Mouse (Mus musculus) heart, embryonic 12.5 days (tissue): ENCODE data around the gene Chil1. TPM values are rescaled to one million over a fixed set of nuclear protein-coding genes. Genes with fewer than 3 reads are reported as not detected.

Experiments
- ATAC-seq: fragments of 200-750 bp; cut with Nextera tagmentation; 2 replicates; pipeline ENCODE4 v1.8.0; 2017; ENCODE audit warnings: moderate TSS enrichment, moderate library complexity; ENCODE audit not compliant: insufficient number of reproducible peaks, low FRiP score
- H3K27ac ChIP-seq: fragments of 300-500 bp; sonication (generic); 2 replicates; pipeline ENCODE4 v1.5.1; 2016; ENCODE audit warnings: mild to moderate bottlenecking, moderate library complexity; ENCODE audit not compliant: poor library complexity, severe bottlenecking
- H3K27me3 ChIP-seq: fragments of 300-500 bp; sonication (generic); replicated peaks from 2 replicates; pipeline ENCODE4 v1.6.1; 2016; ENCODE audit warnings: mild to moderate bottlenecking, moderate library complexity
- H3K36me3 ChIP-seq: fragments of 300-500 bp; sonication (generic); 2 replicates; pipeline ENCODE4 v1.6.1; 2016; ENCODE audit warnings: mild to moderate bottlenecking, moderate library complexity
- H3K4me1 ChIP-seq: fragments of 300-500 bp; sonication (generic); replicated peaks from 2 replicates; pipeline ENCODE4 v1.6.1; 2016; ENCODE audit warnings: mild to moderate bottlenecking
- H3K4me2 ChIP-seq: fragments of 300-500 bp; sonication (generic); 2 replicates; pipeline ENCODE4 v1.6.1; 2016; ENCODE audit warnings: mild to moderate bottlenecking, moderate library complexity
- H3K4me3 ChIP-seq: fragments of 300-500 bp; sonication (generic); 2 replicates; pipeline ENCODE4 v1.5.1; 2016; ENCODE audit warnings: mild to moderate bottlenecking
- H3K9ac ChIP-seq: fragments of 300-500 bp; sonication (generic); 2 replicates; pipeline ENCODE4 v1.6.1; 2016; ENCODE audit warnings: mild to moderate bottlenecking, moderate library complexity
- H3K9me3 ChIP-seq: fragments of 300-500 bp; sonication (generic); replicated peaks from 2 replicates; pipeline ENCODE4 v1.6.1; 2016; ENCODE audit warnings: mild to moderate bottlenecking, moderate library complexity
- WGBS: fragments of 180-500 bp; shearing (Covaris S2); methylation state at CpG from one replicate; pipeline ENCODE4 v1.1.7; 2016; 5-methylcytosine and 5-hydroxymethylcytosine counted together
- polyA plus RNA-seq: library from polyadenylated mRNA; unstranded; fragments of >200 nt; fragmentation: Nextera tagmentation; extraction: Ambion mirVana; gene quantifications from 2 replicates; pipeline ENCODE4 v1.2.1, GENCODE M21; 2016

Gene Chil1
- polyA plus RNA-seq, 1 experiment from 2014 or later, result 1.3 TPM

DNA sequence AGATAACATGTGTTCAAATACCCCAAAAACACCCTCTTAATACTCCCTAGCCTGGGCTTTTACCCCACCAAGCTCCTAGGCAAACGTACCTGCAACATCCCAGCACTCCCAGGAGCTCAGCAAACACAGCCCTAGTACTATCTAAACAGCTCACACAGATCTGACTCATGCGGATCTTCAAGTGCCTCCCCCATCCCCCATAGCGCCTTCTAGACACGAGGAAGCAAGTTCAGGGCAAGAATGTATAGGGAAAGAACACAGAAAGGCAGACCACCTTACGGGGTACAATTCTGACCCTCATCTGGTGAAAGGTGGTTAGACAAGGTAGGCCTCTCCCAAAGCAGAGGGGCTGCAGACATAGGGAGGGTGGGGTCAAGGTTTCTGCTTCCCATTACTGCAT, 24.1 kb downstream of the Chil1 start:
- H3K4me3 ChIP-seq, result no peak overlapping the region
- H3K9me3 ChIP-seq, result peaks cover 7% of the 10 kb centered on the region; the same call in 1 of the 2 replicates
- ATAC-seq, result peak; percentile 54
- H3K27me3 ChIP-seq, result peaks cover 5% of the 10 kb centered on the region; the same call in 1 of the 2 replicates
- H3K27ac ChIP-seq, result peak overlapping the region; percentile 8; the same call in 1 of the 2 replicates
- H3K36me3 ChIP-seq, result no peaks in the 10 kb centered on the region
- H3K4me2 ChIP-seq, result no peak overlapping the region
- 22% methylated on average over 5 of the region's 5 CpGs for WGBS
- no peak overlapping the region for H3K9ac ChIP-seq
- peaks cover 29% of the 10 kb centered on the region for H3K4me1 ChIP-seq

DNA sequence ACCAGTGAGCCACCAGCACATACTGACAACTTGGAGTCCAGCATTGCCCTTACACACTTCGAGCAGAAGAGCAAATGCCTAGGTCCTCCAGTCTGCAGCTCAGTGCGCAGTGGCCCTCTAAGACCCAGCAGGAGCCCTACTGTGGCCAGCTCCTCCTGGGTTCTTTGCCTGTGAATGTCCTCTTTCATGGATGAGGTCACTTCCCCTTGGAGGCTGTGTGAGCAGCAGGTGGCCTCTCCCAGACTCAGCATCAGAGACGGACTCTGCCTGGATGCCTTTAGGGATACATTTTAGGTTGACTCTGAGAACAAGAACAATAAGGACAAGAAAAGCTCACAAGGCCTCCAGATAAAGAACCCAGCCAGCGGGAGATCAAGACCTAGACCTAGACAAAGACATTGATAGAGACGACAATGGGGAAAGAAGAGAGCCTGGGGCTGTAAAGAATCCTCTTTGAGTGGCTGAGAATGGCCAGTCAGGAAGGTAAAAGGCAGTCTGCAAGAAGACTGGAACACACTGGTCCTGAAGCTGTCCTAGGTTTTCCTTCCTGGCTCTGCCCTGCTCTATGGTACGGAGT, 28.3 kb downstream of the Chil1 start:
- Histone ChIP-seq H3K9me3 (peaks cover 7% of the 10 kb centered on the region; the same call in 1 of the 2 replicates), H3K9ac (no peak overlapping the region), H3K4me2 (no peak overlapping the region), H3K27me3 (peaks cover 13% of the 10 kb centered on the region; the same call in 1 of the 2 replicates), H3K27ac (no peak overlapping the region), H3K36me3 (no peaks in the 10 kb centered on the region), H3K4me3 (no peak overlapping the region), H3K4me1 (peaks cover 54% of the 10 kb centered on the region)
- WGBS, result 63% methylated on average over 6 of the region's 6 CpGs
- no peak for ATAC-seq

DNA sequence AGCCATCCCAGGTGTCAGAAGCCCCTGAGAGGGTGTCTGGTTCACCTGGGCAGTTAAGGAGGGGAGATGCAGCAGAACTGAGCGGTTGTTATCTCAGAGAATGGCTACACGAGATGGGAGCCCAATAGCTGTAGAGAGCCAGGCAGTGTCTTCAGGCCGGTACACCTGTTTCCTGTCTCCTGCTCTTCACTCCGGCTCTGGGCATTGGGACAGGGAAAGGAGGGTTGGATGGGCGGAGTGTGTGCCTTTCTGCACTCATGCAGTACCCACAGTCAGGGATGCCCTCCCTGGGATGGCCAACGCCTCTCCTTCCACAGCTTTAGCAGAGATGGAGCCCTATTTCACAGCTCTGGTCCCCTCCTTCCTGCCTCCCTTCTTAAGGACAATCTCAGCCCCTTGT, 29.1 kb downstream of the Chil1 start:
- H3K9ac ChIP-seq, result no peak overlapping the region
- H3K4me3 ChIP-seq, result no peak overlapping the region
- peaks cover 53% of the 10 kb centered on the region for H3K4me1 ChIP-seq
- H3K27ac ChIP-seq, result no peak overlapping the region
- ATAC-seq, result no peak
- no peaks in the 10 kb centered on the region for H3K36me3 ChIP-seq
- H3K4me2 ChIP-seq, result no peak overlapping the region
- 49% methylated on average over 6 of the region's 6 CpGs for WGBS
- peaks cover 13% of the 10 kb centered on the region; the same call in 1 of the 2 replicates for H3K27me3 ChIP-seq
- peaks cover 7% of the 10 kb centered on the region; the same call in 1 of the 2 replicates for H3K9me3 ChIP-seq

DNA sequence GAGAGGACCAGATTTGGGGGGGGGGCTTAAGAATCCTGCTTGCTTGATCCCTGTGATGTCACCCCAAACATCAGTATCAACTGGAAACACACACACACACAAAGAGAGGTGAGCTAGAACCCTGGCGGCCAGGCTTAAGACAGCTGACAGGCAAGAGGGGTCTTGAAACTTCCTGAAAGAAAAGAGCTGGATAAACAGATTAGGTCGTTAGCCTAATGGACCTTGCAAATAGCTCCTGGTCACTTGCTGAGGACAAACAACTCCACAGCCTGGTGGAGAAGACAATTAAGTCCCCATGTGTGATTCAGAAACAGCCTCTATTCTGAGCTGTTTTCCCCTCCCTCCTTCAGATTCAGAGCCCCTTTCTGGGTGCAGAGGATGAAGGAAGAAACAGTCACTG, 29.7 kb downstream of the Chil1 start:
- WGBS, result 32% methylated on average over 2 of the region's 2 CpGs
- Histone ChIP-seq H3K36me3 (no peaks in the 10 kb centered on the region), H3K9ac (no peak overlapping the region), H3K4me3 (no peak overlapping the region), H3K9me3 (peaks cover 7% of the 10 kb centered on the region; the same call in 1 of the 2 replicates), H3K27ac (no peak overlapping the region), H3K4me2 (no peak overlapping the region), H3K4me1 (peaks cover 54% of the 10 kb centered on the region), H3K27me3 (peaks cover 13% of the 10 kb centered on the region; the same call in 1 of the 2 replicates)
- ATAC-seq, result no peak

- H3K27ac ChIP-seq, result no peak overlapping the region
Measured at GRCm38 (mm10) chr1:134212351-134212750, 30.4 kb downstream of the Chil1 start.

DNA sequence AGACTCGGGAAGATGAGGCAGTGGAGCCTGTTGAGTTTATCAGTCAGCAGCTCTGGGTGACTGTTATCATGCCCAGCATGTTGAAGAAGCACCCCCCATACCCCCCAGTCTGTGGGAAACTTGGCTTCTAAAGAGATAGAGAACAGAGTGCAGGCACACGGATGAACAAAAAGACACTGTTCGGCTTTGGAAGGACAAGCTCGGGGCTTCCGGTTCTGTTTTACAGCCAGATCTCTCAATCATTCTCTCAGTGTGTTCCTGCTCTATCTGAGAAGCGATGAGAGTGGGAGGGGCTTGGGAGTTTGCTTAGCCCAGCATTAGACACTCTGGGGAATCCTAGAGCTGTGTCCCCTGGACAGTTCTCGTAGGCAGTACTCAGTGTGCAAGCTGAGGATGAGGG, 31.4 kb downstream of the Chil1 start:
- 26% methylated on average over 7 of the region's 7 CpGs for WGBS
- Histone ChIP-seq H3K27me3 (peaks cover 13% of the 10 kb centered on the region; the same call in 1 of the 2 replicates), H3K4me1 (peaks cover 70% of the 10 kb centered on the region), H3K27ac (no peak overlapping the region), H3K36me3 (no peaks in the 10 kb centered on the region), H3K9me3 (no peaks in the 10 kb centered on the region), H3K9ac (no peak overlapping the region), H3K4me3 (no peak overlapping the region), H3K4me2 (no peak overlapping the region; the same call in 1 of the 2 replicates)
- no peak for ATAC-seq

More at GRCm38 (mm10) chr1:134212351-134212750, 30.4 kb downstream of the Chil1 start:
- WGBS, result 72% methylated on average over 6 of the region's 6 CpGs
- no peak overlapping the region for H3K9ac ChIP-seq
- peaks cover 61% of the 10 kb centered on the region for H3K4me1 ChIP-seq
- no peaks in the 10 kb centered on the region for H3K36me3 ChIP-seq
- peaks cover 13% of the 10 kb centered on the region; the same call in 1 of the 2 replicates for H3K27me3 ChIP-seq
- ATAC-seq, result no peak
- no peak overlapping the region for H3K4me2 ChIP-seq
- H3K4me3 ChIP-seq, result no peak overlapping the region
- peaks cover 7% of the 10 kb centered on the region; the same call in 1 of the 2 replicates for H3K9me3 ChIP-seq

DNA sequence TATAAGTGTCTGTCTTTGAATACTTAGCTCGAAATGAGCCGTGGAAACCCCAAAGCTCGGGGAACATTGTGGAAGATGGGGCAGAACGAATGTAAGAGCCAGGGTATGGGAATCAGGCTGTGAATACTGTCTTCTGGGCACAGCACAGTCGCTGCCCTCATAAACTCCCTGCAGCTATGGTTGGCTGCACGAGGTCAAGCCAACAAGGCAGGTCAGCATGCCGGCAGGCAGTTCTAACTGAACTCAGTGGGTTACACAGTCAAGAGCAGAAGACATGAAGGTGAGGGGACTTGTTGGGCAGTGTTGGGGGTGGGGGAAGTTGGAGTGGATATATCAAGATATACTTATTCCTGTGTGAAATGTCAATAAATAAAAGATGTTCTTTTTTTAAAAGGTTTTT, 33.1 kb downstream of the Chil1 start:
- H3K36me3 ChIP-seq, result no peaks in the 10 kb centered on the region
- H3K27ac ChIP-seq, result no peak overlapping the region
- H3K27me3 ChIP-seq, result peaks cover 16% of the 10 kb centered on the region; the same call in 1 of the 2 replicates
- 72% methylated on average over 7 of the region's 7 CpGs for WGBS
- no peak overlapping the region for H3K4me2 ChIP-seq
- H3K9ac ChIP-seq, result no peak overlapping the region
- no peaks in the 10 kb centered on the region for H3K9me3 ChIP-seq
- ATAC-seq, result no peak
- H3K4me1 ChIP-seq, result peaks cover 63% of the 10 kb centered on the region
- no peak overlapping the region for H3K4me3 ChIP-seq

DNA sequence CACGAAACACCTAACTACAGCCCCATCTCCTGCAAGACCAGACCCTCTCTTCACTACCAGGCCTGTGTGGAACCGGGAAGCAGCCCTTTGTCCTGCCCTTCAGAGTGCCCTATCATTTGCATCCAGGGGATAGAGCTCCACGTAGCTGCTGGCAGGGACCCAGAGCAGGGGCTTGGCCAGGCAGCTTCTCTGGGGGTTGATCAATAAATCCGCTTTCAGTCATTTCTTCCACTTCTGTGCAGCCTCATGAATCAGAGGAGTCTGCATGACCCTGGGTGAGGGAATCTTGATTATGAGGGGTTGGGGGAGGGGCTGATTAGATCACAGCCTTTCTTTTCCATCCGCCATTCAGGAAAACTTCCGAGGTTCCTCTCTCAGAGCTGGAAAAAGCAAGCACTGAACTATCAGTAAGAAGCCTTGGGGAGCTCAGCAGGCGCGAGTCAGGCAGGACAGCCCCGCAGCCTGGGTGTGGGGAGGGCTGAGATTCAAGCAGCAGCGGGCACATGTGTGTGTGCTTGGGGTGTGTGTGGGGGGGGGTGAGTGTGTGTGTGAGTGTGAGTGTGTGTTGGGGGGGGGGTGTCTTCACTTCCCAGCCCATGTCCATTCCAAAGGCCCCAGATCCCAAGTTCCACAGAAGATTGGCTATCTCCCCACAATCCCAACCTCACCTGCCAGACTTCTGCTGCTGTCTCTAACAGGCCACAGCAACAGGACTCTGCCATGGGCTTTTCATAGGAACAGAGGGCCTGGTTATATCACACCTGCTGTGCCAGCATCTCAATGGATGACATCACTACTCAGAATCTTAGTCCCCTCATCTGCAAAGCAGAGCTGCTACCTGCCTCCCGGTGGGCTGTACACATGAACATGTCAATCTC, 34.0 kb downstream of the Chil1 start:
- H3K9me3 ChIP-seq, result no peaks in the 10 kb centered on the region
- H3K27ac ChIP-seq, result peak overlapping the region; percentile 6; the same call in 1 of the 2 replicates
- peaks cover 60% of the 10 kb centered on the region for H3K4me1 ChIP-seq
- no peaks in the 10 kb centered on the region for H3K36me3 ChIP-seq
- peaks cover 12% of the 10 kb centered on the region; the same call in 1 of the 2 replicates for H3K27me3 ChIP-seq
- ATAC-seq, result no peak
- H3K9ac ChIP-seq, result peak overlapping the region; percentile 39; the same call in 1 of the 2 replicates
- H3K4me2 ChIP-seq, result no peak overlapping the region
- WGBS, result 28% methylated on average over 11 of the region's 11 CpGs
- no peak overlapping the region for H3K4me3 ChIP-seq

DNA sequence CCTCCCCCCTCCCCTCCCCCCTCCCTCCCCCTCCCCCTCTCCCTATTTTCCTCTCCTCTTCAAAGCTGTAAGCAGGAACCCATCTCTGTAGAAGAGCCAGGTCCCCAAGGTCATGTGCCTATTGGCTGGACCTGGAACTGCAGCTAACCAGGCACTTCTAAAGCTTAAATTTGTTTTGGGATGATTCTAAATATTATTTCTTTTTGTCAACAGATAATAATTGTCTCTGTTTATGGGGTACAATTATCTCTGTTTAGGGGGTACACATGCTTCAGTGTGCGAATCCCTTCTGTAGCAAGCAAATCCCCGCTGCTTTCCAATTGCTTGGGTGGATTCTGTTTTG, 34.6 kb downstream of the Chil1 start:
- 0 out of 2 replicates have a peak, but pooled peaks cover 10% of the 10 kb centered on the region for H3K27me3 ChIP-seq
- no peak overlapping the region for H3K9ac ChIP-seq
- peaks cover 60% of the 10 kb centered on the region for H3K4me1 ChIP-seq
- ATAC-seq, result no peak
- no peak overlapping the region for H3K4me2 ChIP-seq
- no peaks in the 10 kb centered on the region for H3K9me3 ChIP-seq
- no peak overlapping the region for H3K4me3 ChIP-seq
- 84% methylated on average over 2 of the region's 2 CpGs for WGBS
- no peaks in the 10 kb centered on the region for H3K36me3 ChIP-seq
- no peak overlapping the region for H3K27ac ChIP-seq

DNA sequence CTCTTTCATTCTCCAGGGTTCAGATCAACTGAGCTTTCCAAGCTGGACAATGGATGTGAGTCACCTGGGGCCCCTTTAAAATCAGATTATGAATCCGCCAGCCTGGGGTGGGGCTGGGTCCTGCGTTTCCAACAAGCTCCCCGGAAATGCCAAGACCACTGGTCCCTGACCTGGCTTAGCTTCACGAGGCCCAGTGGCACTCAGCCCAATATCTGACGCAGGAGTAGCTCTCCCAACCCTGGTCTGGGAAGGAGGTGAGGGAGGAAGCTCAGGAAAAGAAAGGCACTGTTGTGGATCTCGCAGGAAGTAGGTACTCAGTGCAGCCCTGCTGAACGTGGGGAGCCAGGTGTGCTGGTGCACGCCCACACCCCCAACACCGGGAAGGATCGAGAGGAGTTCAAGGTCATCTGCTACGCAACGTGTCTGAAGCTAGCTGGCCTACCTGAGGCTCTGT, 35.1 kb downstream of the Chil1 start:
- no peak overlapping the region for H3K4me3 ChIP-seq
- no peak overlapping the region for H3K27ac ChIP-seq
- no peaks in the 10 kb centered on the region for H3K36me3 ChIP-seq
- H3K9me3 ChIP-seq, result no peaks in the 10 kb centered on the region
- H3K4me2 ChIP-seq, result no peak overlapping the region
- H3K4me1 ChIP-seq, result peaks cover 60% of the 10 kb centered on the region
- 0 out of 2 replicates have a peak, but pooled peaks cover 10% of the 10 kb centered on the region for H3K27me3 ChIP-seq
- WGBS, result 56% methylated on average over 12 of the region's 12 CpGs
- ATAC-seq, result no peak
- H3K9ac ChIP-seq, result no peak overlapping the region

DNA sequence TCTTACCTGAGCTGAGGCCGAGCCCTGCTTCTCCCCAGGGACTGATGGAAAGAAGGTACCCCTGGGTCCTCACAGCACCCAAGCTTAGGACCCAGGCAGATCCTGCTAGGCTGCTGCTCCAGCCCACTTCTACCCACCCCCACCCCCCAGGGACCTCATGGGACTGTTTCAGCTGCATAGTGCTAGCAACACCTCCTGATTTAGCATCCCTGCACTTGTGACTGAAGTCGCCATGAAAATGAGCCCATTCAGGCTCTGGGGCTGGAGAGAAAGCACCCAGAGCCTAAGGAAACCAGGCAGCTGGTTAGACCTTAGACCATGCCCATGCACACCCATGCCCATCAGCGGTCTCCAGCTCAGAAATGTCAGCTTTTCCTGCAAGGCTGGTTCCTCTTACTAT, 36.0 kb downstream of the Chil1 start:
- ATAC-seq, result no peak
- H3K27me3 ChIP-seq, result 0 out of 2 replicates have a peak, but pooled peaks cover 8% of the 10 kb centered on the region
- no peak overlapping the region for H3K27ac ChIP-seq
- H3K4me1 ChIP-seq, result peaks cover 61% of the 10 kb centered on the region
- H3K4me3 ChIP-seq, result no peak overlapping the region
- no peak overlapping the region for H3K9ac ChIP-seq
- H3K4me2 ChIP-seq, result no peak overlapping the region
- H3K36me3 ChIP-seq, result no peaks in the 10 kb centered on the region
- H3K9me3 ChIP-seq, result no peaks in the 10 kb centered on the region
- WGBS, result 69% methylated on average over 3 of the region's 3 CpGs
